Mouse (Mus musculus): ENCODE measurements at regions not wholly inside any gene's neighbourhood (a gene's known extent, or its start where the extent isn't known, plus 50 kb on each side); places are given as distances from the start of the nearest gene placed in this dataset.

DNA sequence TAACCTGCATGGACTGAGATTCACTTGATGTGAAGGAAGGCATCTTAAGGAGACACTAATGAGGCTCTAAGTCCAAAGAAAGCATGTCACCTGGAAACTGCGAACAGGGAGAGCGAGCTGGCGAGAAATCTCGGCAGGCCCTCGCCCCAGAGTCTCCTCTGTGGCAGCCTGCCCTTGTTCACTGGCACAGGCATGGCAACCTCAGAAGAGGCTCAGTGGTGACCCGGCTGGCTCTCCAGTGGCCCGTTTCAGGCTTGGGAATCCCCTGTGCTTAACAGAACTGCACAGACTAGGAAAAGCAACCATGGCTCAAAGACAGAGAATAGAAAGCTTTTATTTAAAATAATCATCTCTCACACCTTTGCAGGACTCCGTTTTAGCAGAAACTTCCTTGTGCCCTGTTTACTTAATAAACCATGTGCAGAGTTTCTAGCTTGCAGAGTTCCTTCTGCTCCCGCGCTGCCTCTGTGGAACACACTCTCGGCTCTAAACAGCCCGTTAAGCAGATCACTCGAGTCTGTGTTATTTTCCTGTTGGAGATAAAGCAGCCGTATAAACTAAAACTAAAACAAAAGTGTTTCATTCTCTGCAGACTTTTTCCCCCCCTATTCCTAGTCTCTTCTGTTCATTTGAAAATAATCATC is 316.2 kb upstream of the Adamts16 start:
- Histone ChIP-seq H3K27me3 (ENCODE audit: control insufficient read depth, insufficient read depth, low read length) (no peaks in the 10 kb centered on the region), H3K4me3 (no peak overlapping the region), H3K9ac (ENCODE audit: low read depth, low read length) (no peak overlapping the region), H3K27ac (no peak overlapping the region), H3K4me1 (ENCODE audit: control insufficient read depth, insufficient read depth, low read length) (no peaks in the 10 kb centered on the region), H3K36me3 (ENCODE audit: control insufficient read depth, insufficient read depth, low read length) (no peaks in the 10 kb centered on the region), H3K79me2 (replicated peaks; ENCODE audit: control insufficient read depth, insufficient read depth, low read length) (no peaks in the 10 kb centered on the region)
- 47% methylated on average over 14 of the region's 14 CpGs for WGBS
- DNase-seq = no peak
- TF ChIP-seq EP300 (IDR thresholded peaks at IDR 0.05; ENCODE audit: insufficient read depth, low read depth, low read length) (no peak), CTCF (IDR thresholded peaks at IDR 0.05) (no peak), POLR2A (IDR thresholded peaks at IDR 0.05; ENCODE audit: insufficient read depth, low read depth, low read length) (no peak)
- intact Hi-C loops (cut with DNase I) = no loop called here

DNA sequence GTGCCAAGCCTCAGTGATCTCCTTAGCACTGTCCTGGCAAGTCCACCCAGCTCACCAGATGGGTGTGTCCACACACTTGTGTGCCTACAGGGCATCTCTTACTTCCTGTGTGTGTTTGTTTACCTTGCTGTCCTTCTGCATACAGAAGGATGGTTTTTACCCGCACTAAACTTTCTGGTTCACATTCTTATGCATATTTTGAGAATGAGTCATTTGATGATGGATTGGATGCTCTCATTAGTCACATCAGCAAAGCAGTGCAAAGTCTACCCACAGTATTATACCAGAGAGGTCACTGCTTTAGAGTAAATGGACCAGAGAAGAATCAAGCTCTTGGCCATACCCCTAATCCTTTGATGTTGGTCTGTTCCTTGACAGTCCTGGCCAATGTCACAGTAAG is 308.5 kb upstream of the Adamts16 start:
- intact Hi-C loops (cut with DNase I) = no loop called here
- 44% methylated on average over 1 of the region's 1 CpGs for WGBS
- no peak for DNase-seq
- no peaks in the 10 kb centered on the region for H3K36me3 ChIP-seq (ENCODE audit: control insufficient read depth, insufficient read depth, low read length)
- no peaks in the 10 kb centered on the region for H3K79me2 ChIP-seq (replicated peaks; ENCODE audit: control insufficient read depth, insufficient read depth, low read length)
- no peak for TF ChIP-seq CTCF (IDR thresholded peaks at IDR 0.05)
- TF ChIP-seq EP300 (IDR thresholded peaks at IDR 0.05; ENCODE audit: insufficient read depth, low read depth, low read length) = no peak
- no peak for TF ChIP-seq POLR2A (IDR thresholded peaks at IDR 0.05; ENCODE audit: insufficient read depth, low read depth, low read length)
- no peaks in the 10 kb centered on the region for H3K4me1 ChIP-seq (ENCODE audit: control insufficient read depth, insufficient read depth, low read length)
- H3K27me3 ChIP-seq (ENCODE audit: control insufficient read depth, insufficient read depth, low read length) = no peaks in the 10 kb centered on the region
- no peak overlapping the region for H3K27ac ChIP-seq
- H3K9ac ChIP-seq (ENCODE audit: low read depth, low read length) = no peak overlapping the region
- H3K4me3 ChIP-seq = no peak overlapping the region

- 56% methylated on average over 5 of the region's 5 CpGs for WGBS
- H3K79me2 ChIP-seq (replicated peaks; ENCODE audit: control insufficient read depth, insufficient read depth, low read length) = no peaks in the 10 kb centered on the region
- no peak overlapping the region for H3K4me3 ChIP-seq
- no peak overlapping the region for H3K9ac ChIP-seq (ENCODE audit: low read depth, low read length)
- H3K27me3 ChIP-seq (ENCODE audit: control insufficient read depth, insufficient read depth, low read length) = no peaks in the 10 kb centered on the region
- no peak for DNase-seq
- H3K36me3 ChIP-seq (ENCODE audit: control insufficient read depth, insufficient read depth, low read length) = no peaks in the 10 kb centered on the region
- intact Hi-C loops (cut with DNase I) = no loop called here
- TF ChIP-seq POLR2A (IDR thresholded peaks at IDR 0.05; ENCODE audit: insufficient read depth, low read depth, low read length) (no peak), EP300 (IDR thresholded peaks at IDR 0.05; ENCODE audit: insufficient read depth, low read depth, low read length) (no peak), CTCF (IDR thresholded peaks at IDR 0.05) (no peak)
- H3K4me1 ChIP-seq (ENCODE audit: control insufficient read depth, insufficient read depth, low read length) = no peaks in the 10 kb centered on the region
- H3K27ac ChIP-seq = no peak overlapping the region
Measured at GRCm38 (mm10) chr13:71149303-71149696, 307.7 kb upstream of the Adamts16 start.

- TF ChIP-seq CTCF (IDR thresholded peaks at IDR 0.05) (no peak), POLR2A (IDR thresholded peaks at IDR 0.05; ENCODE audit: insufficient read depth, low read depth, low read length) (no peak), EP300 (IDR thresholded peaks at IDR 0.05; ENCODE audit: insufficient read depth, low read depth, low read length) (no peak)
- no peak overlapping the region for H3K27ac ChIP-seq
- H3K36me3 ChIP-seq (ENCODE audit: control insufficient read depth, insufficient read depth, low read length) = no peaks in the 10 kb centered on the region
- intact Hi-C loops (cut with DNase I) = no loop called here
- H3K79me2 ChIP-seq (replicated peaks; ENCODE audit: control insufficient read depth, insufficient read depth, low read length) = no peaks in the 10 kb centered on the region
- no peak overlapping the region for H3K4me3 ChIP-seq
- H3K9ac ChIP-seq (ENCODE audit: low read depth, low read length) = no peak overlapping the region
- H3K27me3 ChIP-seq (ENCODE audit: control insufficient read depth, insufficient read depth, low read length) = no peaks in the 10 kb centered on the region
- no peaks in the 10 kb centered on the region for H3K4me1 ChIP-seq (ENCODE audit: control insufficient read depth, insufficient read depth, low read length)
- WGBS = 38% methylated on average over 8 of the region's 8 CpGs
- DNase-seq = no peak
Measured at GRCm38 (mm10) chr13:71148491-71149302, 307.1 kb upstream of the Adamts16 start.

- 77% methylated on average over 3 of the region's 3 CpGs for WGBS
- H3K4me3 ChIP-seq = no peak overlapping the region
- H3K4me1 ChIP-seq (ENCODE audit: control insufficient read depth, insufficient read depth, low read length) = no peaks in the 10 kb centered on the region
- H3K9ac ChIP-seq (ENCODE audit: low read depth, low read length) = no peak overlapping the region
- no peaks in the 10 kb centered on the region for H3K79me2 ChIP-seq (replicated peaks; ENCODE audit: control insufficient read depth, insufficient read depth, low read length)
- no peaks in the 10 kb centered on the region for H3K36me3 ChIP-seq (ENCODE audit: control insufficient read depth, insufficient read depth, low read length)
- no peak overlapping the region for H3K27ac ChIP-seq
- intact Hi-C loops (cut with DNase I) = no loop called here
- DNase-seq = no peak
- TF ChIP-seq POLR2A (IDR thresholded peaks at IDR 0.05; ENCODE audit: insufficient read depth, low read depth, low read length) (no peak), EP300 (IDR thresholded peaks at IDR 0.05; ENCODE audit: insufficient read depth, low read depth, low read length) (no peak), CTCF (IDR thresholded peaks at IDR 0.05) (no peak)
- H3K27me3 ChIP-seq (ENCODE audit: control insufficient read depth, insufficient read depth, low read length) = no peaks in the 10 kb centered on the region
Measured at GRCm38 (mm10) chr13:71146859-71147443, 305.3 kb upstream of the Adamts16 start.

All from heart, adult 2 months (tissue).